Mouse (Mus musculus) megakaryocyte-erythroid progenitor cell, adult 5-6 weeks (primary cell): ENCODE measurements at regions not wholly inside any gene's neighbourhood (a gene's known extent, or its start where the extent isn't known, plus 50 kb on each side); places are given as distances from the start of the nearest gene placed in this dataset.

ENCODE experiments used
- ATAC-seq: replicated peaks from 2 replicates; pipeline ENCODE4 v1.8.0; 2016; ENCODE audit warnings: mild to moderate bottlenecking, inconsistent platforms; ENCODE audit not compliant: severe bottlenecking, poor library complexity, low FRiP score, low TSS enrichment

DNA sequence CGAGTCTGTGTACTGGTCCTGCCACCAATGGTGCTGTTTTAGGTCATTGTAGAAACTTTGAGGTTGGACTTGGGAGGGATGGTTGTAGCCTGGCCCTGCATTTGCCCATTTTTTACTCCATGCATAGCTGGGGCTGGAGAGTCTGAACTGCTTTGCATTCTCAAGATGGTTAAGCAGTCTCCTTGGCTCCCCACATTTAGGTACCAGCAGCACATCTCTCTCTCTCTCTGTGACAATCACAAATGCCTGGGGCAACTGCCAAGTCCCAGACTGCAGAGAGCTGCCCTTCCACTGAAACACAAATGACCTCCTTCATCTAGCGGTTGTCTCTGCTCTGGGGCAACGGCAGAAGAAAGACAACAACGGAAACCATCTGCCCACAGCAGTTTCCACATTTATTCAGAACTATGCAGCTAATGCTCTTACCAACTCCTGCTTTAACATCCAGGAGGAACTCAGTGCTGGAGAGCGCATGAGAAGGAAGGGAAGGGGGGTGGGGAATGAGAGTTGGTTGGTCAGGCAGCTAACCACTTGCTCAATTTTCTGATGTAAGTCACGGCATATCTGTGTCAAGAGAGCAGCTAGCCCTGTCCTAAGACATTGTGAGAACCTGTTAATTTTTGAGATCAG, 269.9 kb downstream of the Rnf144a start:
- ATAC-seq, result no peak

DNA sequence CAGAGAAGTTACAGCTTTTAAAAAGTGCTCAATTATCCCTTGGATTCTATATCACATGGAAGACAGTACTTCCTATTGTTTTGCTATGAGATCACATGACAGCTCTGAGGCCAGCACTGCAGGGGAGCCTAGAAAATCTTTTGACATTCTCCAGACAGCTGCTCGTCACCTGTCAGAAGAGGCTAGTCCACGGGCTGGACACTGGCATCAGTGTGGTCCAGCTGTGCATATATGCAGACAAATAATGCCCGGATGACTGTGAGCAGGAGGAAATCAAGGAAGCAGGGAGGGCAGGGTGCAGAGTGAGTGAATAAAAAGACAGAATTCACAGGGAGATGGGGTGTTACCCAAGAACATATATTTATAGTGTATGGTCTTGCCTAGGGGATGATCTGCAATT, 270.4 kb downstream of the Rnf144a start:
- ATAC-seq, result no peak

DNA sequence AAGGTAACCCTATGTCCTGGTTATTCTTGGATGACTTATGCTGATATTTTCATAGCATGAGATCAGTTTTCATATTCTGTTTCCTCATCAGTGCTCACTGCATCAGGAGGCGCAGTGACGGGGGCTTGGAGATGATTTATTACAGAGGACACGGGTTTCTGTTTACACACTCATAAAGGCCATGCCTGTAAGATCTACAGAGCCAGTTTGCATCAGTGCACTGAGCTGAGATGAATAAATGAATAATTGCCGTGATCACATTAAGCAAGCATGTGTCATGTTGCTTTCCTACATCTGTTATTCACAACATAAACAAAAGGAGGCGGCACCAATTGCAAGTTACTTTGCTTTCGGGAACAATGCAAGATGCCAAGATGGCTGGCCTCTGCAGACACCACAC, 271.6 kb downstream of the Rnf144a start:
- no peak for ATAC-seq

DNA sequence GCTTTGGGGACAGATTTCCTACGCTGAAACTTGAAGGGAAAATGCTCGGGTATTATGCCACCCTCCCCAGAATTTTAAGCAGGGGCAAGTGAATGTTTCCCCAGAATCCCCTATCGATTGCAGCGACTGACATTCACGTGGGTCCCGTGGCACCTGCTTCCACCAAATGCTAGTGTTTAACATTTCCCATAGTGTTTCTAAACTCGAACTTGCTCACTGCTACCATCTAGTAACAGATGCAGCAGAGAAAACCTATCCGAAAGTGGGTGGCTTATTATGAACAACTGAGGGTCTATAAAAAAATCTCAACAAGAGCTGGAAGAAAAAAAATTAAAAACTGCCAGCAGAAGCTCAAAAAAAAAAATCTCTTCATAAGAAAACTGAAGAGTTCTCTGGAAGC, 284.2 kb downstream of the Rnf144a start:
- ATAC-seq, result no peak

DNA sequence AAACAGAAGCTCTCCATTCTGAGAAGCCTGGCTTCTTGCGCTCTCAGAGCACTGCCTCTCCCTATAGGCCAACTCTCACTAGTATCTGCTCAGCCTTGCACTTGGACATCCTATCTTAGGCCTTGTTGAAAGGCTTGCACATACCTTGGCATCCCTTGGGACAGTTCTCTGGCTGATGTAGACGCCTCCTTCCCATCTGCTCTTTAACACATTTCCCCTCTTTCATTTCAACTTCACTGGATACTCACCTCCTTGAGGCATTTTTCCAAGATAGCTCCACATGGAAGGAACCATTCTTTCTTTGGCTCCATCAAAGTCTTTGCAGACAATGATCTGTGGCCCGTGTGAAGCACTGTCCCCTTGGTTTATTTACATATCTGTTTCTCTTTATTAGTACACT, 285.0 kb downstream of the Rnf144a start:
- no peak for ATAC-seq

DNA sequence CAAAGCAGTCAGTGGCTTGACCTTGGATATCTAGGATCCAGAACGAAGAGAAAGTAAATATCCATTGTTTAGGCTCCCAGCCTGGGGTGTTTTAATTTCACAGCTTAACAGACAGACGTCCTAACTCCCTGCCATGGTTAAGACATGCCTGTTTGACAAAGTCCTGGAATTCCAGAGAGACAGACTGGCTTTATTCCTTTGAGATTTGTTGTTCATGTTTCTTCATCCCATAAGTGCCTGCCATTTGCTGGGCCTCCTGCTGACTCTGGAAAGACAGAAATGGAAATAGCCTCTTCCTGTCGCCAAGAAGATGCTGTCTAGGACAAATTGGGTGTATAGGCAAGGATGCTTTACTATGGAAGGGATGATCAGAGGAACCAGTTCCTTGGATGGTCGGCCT, 285.5 kb downstream of the Rnf144a start:
- no peak for ATAC-seq

DNA sequence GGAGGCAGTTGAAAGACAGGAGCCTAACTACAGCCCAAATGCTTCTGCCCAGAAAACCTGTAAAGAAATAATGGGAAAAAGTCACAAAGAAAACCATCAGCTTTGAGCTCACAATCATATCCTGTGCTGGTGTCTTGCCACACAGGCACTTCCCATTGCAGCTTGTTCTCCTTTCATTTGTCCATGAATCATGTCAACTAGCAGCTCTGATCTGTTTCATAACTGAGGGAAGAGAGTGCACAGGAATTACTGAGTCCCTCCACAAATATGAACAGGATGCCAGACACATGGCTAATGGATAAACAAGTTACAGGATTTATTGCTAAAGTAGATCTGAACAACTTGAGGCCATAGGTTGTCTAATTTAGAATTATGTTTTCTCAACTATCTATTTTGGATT, 286.2 kb downstream of the Rnf144a start:
- no peak for ATAC-seq

DNA sequence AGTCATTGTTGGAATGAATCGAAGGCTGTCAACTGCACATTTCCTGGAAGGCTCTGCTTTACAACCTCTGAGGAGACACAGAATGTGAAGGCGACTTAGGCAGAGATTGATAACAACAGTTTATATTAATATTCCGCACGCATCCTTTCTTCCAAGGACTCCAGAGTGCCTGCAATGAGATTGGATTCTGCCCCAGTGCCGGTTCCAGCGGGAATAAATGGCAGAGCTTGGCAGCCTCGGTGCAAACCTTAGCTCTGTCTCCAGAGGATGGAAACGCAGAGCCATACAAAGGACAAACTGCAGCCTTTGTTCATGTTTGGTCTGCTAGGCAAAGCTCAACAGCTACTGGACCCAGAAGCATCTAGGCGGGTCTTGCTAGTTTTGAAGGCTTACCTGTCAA, 288.8 kb downstream of the Rnf144a start:
- no peak for ATAC-seq

DNA sequence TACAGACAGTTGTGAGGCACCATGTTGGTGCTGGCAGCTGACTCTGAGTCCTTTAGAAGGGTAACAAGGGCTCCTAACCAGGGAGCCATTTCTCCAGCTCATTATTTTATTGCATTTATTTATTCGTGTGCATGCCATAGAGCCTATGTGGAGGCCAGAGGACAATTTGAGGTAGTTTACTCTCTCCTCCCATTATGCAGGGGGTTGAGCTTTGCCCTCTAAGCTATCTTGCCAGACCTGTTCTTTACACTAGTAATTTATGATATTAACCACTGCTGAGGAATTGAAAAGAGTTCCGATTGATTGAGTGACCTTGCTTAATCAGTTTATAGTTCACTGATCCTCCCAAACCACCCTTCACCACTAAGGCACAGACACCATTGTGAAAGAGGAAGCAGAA, 290.8 kb downstream of the Rnf144a start:
- no peak for ATAC-seq

DNA sequence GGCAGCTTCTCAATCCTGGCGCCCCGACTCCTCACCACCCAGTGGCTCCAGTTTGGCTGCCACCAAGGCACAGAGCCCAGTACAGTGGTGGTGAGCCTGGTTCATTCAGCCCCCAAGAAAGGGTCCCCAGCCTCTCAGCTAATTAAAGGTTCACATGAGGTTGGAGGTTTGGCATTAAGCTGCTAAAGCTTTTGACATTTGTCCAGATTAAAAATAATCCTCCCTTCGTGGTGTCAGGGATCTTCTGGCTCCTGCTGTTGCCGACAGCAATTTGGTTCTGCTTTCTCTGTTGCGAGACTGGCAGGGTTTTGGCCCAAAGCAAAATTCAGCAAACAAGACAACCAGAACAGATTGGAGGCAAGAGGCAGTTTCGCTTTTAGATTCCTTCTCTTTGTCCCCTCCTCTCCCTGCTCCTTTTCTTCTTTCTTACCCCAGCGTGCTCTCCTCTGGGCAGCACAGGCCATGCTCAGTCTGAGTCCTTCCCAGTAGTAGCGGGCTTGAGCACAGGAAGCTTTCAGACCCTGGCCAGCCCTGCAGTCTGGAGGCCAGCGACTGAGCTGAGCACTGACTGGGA, 299.6 kb downstream of the Rnf144a start:
- ATAC-seq, result no peak

DNA sequence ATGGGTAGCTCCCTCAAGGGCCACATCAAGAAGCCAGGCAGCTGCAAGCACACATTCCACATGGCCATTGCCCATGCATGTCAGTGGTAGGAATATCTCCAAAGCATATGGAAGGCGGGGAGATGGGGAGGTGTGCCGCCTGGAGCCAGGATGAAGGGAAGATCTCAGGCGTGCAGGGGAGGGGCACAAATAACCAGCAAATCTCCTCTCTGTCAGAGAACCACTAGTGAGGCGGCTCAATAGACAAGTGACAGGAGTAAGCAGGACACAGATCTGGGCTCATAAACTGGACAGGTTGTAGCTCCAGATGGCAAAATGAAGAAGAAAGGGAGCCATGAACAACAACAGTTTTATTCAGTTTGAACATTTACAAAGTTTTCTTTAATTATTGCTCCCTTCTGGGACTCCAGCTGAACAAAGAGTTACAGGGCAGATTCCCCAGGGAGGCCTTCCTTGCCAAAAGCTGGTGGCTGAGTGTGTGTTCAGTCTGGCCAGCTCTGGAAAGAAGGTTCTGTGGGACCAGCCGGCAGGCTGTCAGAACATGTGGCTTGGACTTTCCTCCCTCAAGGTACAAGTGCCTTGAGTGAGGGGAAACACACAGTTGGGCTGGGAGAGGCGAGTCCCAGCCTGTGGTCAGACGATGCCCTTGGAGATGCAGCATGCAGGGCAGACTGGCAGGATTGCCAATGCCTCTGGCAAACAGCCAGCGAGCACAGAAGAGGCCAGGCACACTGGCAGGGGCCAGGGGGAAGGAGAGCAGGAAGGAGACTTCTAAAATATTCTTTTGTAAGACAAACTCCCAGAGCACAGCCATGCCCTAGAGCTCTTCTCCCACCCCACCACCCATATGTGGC, 302.7 kb downstream of the Rnf144a start:
- ATAC-seq, result no peak

DNA sequence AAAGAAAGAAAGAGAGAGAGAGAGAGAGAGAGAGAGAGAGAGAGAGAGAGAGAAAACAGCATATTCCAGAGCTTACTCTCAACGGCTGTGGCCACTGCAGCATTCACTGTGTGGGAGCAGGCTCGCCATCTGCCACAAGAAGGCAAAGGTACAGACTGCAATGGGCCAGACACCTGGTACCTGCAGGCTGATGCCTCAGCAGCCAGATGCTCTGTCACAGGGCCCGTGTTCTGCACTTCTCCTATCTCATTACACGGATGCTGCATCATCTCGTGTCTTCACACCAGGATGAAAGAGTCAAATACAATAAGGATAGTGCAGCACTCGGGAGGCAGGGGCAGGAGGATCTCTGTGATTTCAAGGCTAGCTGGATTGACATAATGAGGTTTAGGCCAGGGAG, 305.2 kb downstream of the Rnf144a start:
- ATAC-seq, result no peak

DNA sequence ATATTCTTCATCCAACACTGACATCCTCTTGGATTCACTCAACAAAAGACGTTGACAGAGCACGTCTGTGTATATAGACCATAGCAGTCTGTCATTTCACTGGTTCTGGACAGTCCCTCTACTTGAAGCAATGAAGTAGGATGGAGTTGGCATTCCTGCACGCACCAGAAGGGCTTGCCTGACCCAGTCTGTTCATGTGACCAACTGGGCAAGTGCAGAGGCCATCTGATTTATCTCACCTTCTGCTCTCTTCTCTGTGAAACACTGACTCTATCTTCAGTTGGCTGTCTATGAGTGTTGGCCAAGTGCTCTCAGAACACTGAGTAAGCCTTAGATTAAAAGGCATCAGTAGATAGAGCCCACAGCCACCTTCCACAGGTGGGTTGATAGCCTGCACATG, 310.7 kb downstream of the Rnf144a start:
- no peak for ATAC-seq

DNA sequence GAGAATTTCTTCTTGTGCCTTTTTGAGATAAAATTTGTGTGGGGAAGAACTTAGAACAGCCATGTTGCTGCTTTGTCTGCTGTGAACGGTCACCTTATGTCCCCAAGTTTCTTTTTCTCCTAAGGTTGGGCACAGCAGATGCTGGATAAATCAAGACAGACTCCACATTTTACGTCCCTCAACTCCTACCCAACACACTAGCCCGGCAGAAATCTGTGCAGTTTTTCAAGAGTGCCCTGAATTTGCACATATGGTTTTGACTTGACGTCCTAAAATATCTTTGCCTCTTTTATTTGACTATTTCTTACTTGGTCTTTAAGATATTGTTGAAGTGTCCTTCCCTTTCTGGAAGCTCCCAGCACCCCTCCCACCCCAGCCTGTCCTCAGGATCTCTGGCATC, 312.7 kb downstream of the Rnf144a start:
- ATAC-seq, result no peak

DNA sequence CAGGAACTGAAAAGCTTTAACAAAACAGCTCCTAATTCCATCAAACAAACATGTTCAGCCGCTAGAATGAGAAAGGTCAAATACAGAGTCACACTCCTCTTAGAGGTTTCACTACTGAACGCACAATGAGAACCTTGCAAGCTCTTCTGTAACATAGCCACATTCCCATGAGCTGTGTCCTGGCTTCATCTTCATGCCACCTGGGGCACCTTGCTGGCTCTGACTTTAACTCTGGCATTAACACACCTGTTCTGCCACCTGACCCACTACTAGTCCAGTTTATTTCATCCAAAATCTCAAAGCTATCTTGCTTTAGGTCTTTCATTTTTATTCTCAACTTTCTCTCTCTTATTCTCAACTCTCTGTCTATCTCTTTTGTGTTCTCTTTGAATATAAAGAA, 314.9 kb downstream of the Rnf144a start:
- no peak for ATAC-seq

DNA sequence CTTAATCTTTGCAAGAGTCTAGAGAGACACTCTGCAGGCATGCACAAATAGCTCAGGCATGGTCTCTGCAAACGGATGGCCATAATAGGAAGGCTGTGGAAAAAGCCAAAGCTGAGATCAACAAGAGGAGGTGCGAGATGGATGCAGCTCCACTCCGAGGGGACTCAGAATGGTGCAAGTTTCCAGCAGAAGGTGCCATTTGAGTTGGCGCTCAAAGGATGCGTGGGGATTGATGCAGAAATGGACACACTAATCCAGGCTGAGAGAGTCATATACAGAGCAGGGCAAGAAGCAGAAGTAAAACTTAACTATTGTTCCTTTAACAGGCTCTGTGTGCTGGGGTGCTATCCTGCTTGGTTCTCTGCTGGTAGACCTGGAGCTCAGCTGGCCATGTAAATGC, 315.9 kb downstream of the Rnf144a start:
- no peak for ATAC-seq

DNA sequence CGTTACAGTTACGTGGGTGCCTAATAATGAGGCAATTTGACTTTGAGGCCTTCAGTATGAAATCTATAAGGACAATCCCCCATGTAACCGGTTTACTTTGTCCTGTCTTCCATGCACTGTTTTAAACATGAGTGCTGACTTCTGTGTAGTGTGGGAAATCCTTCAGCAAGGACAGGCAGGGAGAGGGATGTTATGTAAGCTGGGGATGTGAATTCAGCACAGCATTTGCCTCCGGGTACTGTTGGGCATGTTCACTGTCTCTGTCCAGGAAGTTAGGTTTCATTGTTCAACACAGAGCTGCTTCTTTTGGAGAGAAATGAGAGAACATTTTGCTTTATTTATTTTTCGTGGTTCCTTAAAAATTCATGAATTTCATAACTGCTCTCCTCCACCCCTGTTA, 322.7 kb downstream of the Rnf144a start:
- ATAC-seq, result no peak

DNA sequence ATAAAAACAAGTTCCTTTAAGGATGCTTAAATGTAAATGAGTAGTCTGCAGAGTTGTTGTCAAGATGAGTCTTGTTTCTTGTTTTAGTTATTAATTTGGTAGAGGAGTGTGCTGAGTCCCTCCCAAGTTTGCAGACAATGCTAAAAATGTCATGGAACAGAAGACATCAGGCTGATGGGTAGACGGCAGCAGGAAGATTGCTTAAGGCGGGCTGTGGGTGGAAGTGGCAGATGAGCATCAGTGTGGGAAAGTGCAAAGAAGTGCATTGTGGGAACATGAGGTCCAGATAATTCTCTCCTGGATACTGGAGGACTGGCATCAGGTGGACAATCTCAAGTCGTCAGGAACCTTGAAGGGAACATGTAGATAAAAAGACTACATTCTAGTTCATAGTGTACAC, 323.2 kb downstream of the Rnf144a start:
- no peak for ATAC-seq

DNA sequence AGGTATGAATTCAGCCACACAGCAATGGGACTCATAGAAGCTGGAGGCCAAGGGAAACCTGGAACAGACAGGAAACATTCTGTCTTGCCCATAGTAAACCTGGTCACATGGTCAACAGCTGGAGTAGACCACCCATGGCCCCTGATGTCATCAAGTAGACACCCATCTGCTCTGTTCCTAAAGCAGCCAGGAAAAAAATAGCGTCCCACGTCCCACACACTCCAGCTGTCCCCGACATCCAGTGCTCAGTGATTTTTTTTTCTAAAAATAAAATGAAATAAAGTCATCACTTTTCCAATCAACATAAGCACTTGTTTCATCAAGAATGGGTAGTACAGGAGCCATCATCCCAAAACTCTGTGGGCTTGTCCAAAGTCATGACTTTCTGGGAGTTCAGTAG, 326.7 kb downstream of the Rnf144a start:
- ATAC-seq, result no peak

DNA sequence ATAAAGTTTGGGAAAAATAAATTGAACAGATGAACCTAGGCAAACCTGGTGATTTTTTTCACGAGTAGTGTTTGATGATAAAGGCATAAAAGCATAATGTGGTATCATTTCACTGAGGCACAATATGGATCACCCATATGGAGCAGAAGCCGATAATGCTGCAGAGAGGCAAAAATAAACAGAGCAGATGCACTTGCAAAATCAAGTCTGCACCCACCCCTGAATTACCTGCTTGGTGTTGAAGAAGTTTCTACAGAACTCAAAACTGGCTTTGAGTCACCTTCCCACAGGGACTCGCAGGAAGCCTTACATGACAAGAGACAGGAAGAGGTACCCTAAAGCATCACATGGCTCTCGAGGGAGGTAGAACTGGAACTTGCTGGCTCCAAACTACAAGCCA, 328.1 kb downstream of the Rnf144a start:
- no peak for ATAC-seq

DNA sequence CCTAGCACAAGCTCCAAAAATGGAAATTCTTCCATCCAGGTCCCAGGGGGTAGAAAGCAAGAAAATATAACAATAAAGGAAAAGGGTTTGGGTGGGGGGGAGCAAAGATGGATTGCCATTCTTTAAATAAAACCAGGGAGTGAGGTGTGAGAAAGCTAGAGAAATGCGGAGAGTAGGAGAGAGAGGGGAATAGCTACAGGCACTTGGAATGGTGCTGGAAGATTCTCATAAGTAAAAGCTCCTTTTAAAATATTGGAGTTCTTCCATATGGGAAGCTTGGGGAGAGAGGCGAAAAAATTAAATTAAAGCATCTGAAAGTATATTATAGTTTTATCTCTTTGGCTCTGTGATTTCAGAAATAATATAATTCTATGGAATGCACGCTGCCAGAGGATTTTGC, 328.6 kb downstream of the Rnf144a start:
- no peak for ATAC-seq
